Mouse (Mus musculus): ENCODE measurements around the gene Rasip1.

DNA sequence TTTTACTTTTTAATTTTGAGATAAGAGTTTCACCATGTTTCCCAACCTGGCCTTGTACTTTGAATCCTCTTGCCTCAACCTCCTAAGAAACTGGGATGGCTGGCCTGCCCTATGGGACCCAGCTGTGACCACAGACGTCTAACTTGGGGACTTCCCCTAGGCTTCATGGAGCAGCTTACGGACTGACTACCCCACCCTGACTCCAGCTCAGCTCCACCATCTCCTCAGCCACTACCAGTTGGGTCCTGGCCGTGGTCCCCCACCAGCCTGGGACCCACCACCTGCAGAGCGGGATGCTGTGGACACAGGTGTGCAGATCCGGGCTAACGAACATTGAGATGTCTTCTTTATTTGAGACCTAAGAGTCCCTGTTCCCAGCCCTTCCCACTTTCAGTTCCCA, 10.4 kb downstream of the Rasip1 start:
- TF ChIP-seq MYOD1 (IDR thresholded peaks at IDR 0.05; ENCODE audit: control insufficient read depth, insufficient read length, low read depth) (no peak), CTCF (IDR thresholded peaks at IDR 0.05; ENCODE audit: control insufficient read depth, insufficient read depth, insufficient read length) (no peak), MYOG (IDR thresholded peaks at IDR 0.05; ENCODE audit: control insufficient read depth, extremely low read depth, insufficient read length) (no peak), USF1 (IDR thresholded peaks at IDR 0.05; ENCODE audit: low read depth) (no peak), CEBPB (IDR thresholded peaks at IDR 0.05; ENCODE audit: low read depth) (no peak)
